ENCODE assay signal across 27 mouse cellular contexts in the genomic region with DNA sequence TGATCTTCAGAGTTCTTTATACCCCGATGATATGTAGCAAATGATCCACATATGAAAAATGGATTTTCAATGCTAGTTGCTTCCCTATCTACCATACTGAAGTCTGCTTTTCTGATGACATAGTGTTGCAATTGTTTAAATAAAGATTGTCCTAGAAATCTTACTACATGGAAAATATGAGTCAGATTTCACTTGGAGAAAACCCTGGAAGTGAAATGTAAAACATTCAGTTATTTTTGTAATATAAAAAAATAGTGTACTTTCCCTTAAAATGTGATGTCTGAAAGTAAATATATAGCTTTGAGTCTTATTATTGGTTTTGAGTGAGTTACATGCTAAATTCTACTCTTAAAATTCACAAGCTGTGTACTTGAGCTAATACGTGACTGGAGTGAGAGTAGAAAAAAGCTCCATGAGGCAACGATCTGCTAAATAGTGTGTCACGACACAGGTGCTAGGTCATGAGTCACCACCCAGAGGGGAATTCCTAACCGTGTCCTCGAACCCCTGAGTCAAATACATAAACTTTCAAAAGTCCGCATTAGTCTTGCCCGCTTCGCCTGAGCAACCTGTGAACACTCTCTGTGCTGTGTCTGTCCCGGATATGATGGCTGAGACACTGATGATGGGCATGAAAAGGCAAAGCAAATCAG.
"Had no signal": no experiment of that assay in that cellular context is flagged by ENCODE, and none has a peak within 500 bp of the region (broad histone marks: within the 10 kb centered on the region; RNA-seq: fewer than 3 reads in every experiment).

No protein-coding gene starts in this region.

- H3K27me3 ChIP-seq: heart, embryonic 12.5 days; hindbrain, embryonic 12.5 days; intestine, embryonic 15.5 days; limb, embryonic 12.5 days; liver, embryonic 12.5 days had no signal

- DNase-seq: gastrocnemius, adult 2 months; gastrocnemius, postnatal 10 days; gastrocnemius, postnatal 25 days; heart, adult 18-20 months; heart, postnatal 10 days; heart, postnatal 4 days; kidney, adult 18-20 months; kidney, adult 8-10 months; kidney, postnatal 10 days; kidney, postnatal 25 days; kidney, postnatal 4 days; liver had no signal

- H3K9me3 ChIP-seq: heart, embryonic 10.5 days; heart, embryonic 12.5 days; hindbrain, embryonic 10.5 days; hindbrain, embryonic 12.5 days; intestine, embryonic 15.5 days; limb, embryonic 10.5 days; limb, embryonic 12.5 days; liver, embryonic 12.5 days had no signal

- ATAC-seq: hindbrain, embryonic 16.5 days; inflammation-experienced regulatory T-cells, adult 6 months; intestine, embryonic 15.5 days; intestine, postnatal 0 days; liver, embryonic 12.5 days had no signal

- H3K27ac ChIP-seq: gastrocnemius, adult 2 months; heart, embryonic 10.5 days; hindbrain, embryonic 10.5 days; hindbrain, embryonic 12.5 days; hindbrain, embryonic 14.5 days; intestine, embryonic 15.5 days; layer of hippocampus, adult 2 months; left cerebral cortex, adult 2 months; limb, embryonic 10.5 days; limb, embryonic 12.5 days; liver, embryonic 12.5 days; liver, embryonic 14.5 days had no signal

- H3K4me3 ChIP-seq: gastrocnemius, adult 2 months; heart, embryonic 10.5 days; heart, embryonic 12.5 days; hindbrain, embryonic 10.5 days; hindbrain, embryonic 12.5 days; intestine, embryonic 15.5 days; layer of hippocampus, adult 2 months; left cerebral cortex, adult 2 months; limb, embryonic 10.5 days; limb, embryonic 12.5 days; liver, embryonic 12.5 days had no signal

- H3K36me3 ChIP-seq: heart, embryonic 10.5 days; heart, embryonic 12.5 days; hindbrain, embryonic 10.5 days; hindbrain, embryonic 12.5 days; intestine, embryonic 15.5 days; limb, embryonic 10.5 days; limb, embryonic 12.5 days; liver, embryonic 12.5 days had no signal

- H3K4me1 ChIP-seq: heart, embryonic 10.5 days; heart, embryonic 12.5 days; hindbrain, embryonic 10.5 days; hindbrain, embryonic 12.5 days; intestine, embryonic 15.5 days; limb, embryonic 10.5 days; limb, embryonic 12.5 days; liver, embryonic 12.5 days had no signal

- H3K4me2 ChIP-seq: heart, embryonic 12.5 days; hindbrain, embryonic 12.5 days; hindbrain, embryonic 14.5 days; intestine, embryonic 15.5 days; limb, embryonic 12.5 days; liver, embryonic 12.5 days had no signal

- H3K9ac ChIP-seq: heart, embryonic 12.5 days; hindbrain, embryonic 12.5 days; hindbrain, embryonic 14.5 days; intestine, embryonic 15.5 days; limb, embryonic 12.5 days; liver, embryonic 12.5 days; liver, embryonic 14.5 days had no signal
